Mouse (Mus musculus): ENCODE data around the gene Adamts20. TPM values are rescaled to one million over a fixed set of nuclear protein-coding genes. Genes with fewer than 3 reads are reported as not detected.
"Not testable (repeated sequence)": the region's sequence is repeated elsewhere in the genome, so short reads cannot be mapped to it uniquely, and the experiment has no call there.

The Adamts20 gene
- polyA plus RNA-seq (2015; fragmentation: Nextera tagmentation; extraction: Ambion mirVana), result 1.3 and 1.6 TPM in 2 replicates

DNA sequence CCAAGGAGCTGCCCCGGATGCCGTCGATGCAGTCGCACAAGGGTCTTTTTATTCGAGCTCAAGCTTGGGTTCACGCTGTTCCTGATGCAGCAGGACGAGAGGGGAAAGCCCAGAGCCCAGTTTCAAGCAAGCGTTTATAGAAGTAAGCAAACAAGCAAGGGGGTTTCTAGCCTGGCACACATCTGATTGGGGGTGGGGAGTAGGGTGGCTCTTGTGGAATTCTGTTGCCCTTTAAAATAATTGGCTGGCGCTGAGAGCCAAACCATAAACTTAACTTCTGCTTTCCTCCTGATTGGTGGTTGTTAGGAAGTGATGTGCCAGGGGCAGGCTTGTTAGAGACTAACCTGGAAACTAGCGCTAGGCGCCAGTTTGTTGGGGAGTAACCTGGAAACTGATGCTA is at the start of gene Adamts20:
Adamts20 (minus strand) TSS at position 101 of the 400 bp plus-strand sequence.
- no peaks in the 10 kb centered on the region for H3K9me3 ChIP-seq (ENCODE audit: control insufficient read depth, low read length)
- H3K9ac ChIP-seq (ENCODE audit: low read length), result no peak within 1 kb of the TSS
- WGBS, result 83% methylated on average over 11 of the region's 11 CpGs
- no peaks in the 10 kb centered on the region for H3K36me3 ChIP-seq (ENCODE audit: control insufficient read depth, insufficient read depth, low read length)
- no peak within 1 kb of the TSS for H3K4me3 ChIP-seq (ENCODE audit: low read length)
- no peak within 1 kb of the TSS for H3K27ac ChIP-seq (ENCODE audit: low read length)
- no peak for ATAC-seq (ENCODE audit: low read depth)
- no peaks in the 10 kb centered on the region for H3K27me3 ChIP-seq (ENCODE audit: control insufficient read depth, insufficient read depth, low read depth, low read length)
- H3K4me1 ChIP-seq (replicated peaks; ENCODE audit: control insufficient read depth, insufficient read depth, low read length), result no peaks in the 10 kb centered on the region
- no peak within 1 kb of the TSS for H3K4me2 ChIP-seq (ENCODE audit: low read depth, low read length)

DNA sequence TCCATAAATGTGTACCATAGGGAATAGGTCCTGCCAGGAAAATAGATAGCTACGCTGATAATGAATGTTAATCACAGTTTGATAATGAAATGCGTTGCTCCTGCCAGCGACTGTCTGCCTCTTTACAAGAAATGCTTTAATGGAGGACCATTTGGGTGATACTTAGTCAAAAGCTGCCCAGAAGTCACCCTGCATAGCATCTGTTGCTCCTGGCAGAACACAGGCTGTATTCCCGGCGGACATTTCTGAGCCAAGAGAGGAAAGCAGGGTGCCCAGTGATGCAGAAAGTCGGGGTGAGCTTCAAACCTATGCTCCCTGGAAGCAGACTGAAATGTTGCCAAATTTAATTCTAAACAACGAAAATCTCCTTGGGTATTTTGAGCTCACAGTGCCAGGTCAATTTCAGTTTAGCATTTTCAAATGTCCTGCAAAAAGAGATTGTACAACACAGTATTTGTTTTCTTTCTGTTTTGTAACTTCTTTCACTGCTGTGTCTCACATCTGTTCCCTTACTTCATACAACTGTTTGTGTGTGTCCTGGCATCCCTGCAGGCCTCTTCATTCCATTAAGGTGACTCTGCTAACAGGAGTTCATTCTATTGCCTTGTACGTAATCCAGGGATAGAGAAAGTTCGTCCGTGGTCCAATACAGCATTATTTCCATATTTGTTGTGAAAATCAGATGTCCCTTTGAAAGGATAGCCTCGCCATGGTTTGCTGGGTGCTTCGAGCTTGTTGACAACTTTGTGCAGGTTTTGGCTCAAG is 38.4 kb upstream of the Adamts20 start:
- no peak overlapping the region for H3K27ac ChIP-seq (ENCODE audit: low read length)
- no peaks in the 10 kb centered on the region for H3K27me3 ChIP-seq (ENCODE audit: control insufficient read depth, insufficient read depth, low read depth, low read length)
- H3K9ac ChIP-seq (ENCODE audit: low read length), result no peak overlapping the region
- no peaks in the 10 kb centered on the region for H3K9me3 ChIP-seq (ENCODE audit: control insufficient read depth, low read length)
- no peak for ATAC-seq (ENCODE audit: low read depth)
- 74% methylated on average over 12 of the region's 12 CpGs for WGBS
- H3K36me3 ChIP-seq (ENCODE audit: control insufficient read depth, insufficient read depth, low read length), result no peaks in the 10 kb centered on the region
- no peak overlapping the region for H3K4me3 ChIP-seq (ENCODE audit: low read length)
- no peaks in the 10 kb centered on the region for H3K4me1 ChIP-seq (replicated peaks; ENCODE audit: control insufficient read depth, insufficient read depth, low read length)
- H3K4me2 ChIP-seq (ENCODE audit: low read depth, low read length), result no peak overlapping the region

DNA sequence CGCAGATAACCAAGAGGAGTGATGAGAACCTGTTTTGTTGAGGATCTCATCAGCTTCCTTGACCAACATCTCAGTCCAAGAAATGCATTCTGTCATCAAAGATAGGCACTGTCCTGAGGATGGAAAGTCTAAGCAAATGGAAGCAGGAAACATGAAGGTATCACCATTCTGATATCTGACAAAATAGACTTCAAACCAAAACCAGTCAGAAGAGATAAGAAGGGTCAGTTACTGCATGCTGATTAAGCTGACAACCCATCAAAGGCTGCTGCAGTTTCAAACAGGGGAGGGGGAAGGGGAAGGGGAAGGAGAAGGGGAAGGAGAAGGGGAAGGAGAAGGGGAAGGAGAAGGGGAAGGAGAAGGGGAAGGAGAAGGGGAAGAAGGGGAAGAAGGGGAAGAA is 34.0 kb upstream of the Adamts20 start:
- ATAC-seq (ENCODE audit: low read depth), result no peak
- H3K27ac ChIP-seq (ENCODE audit: low read length), result no peak overlapping the region
- WGBS, result 76% methylated on average over 1 of the region's 1 CpGs
- no peaks in the 10 kb centered on the region for H3K27me3 ChIP-seq (ENCODE audit: control insufficient read depth, insufficient read depth, low read depth, low read length)
- no peak overlapping the region for H3K4me2 ChIP-seq (ENCODE audit: low read depth, low read length)
- H3K9ac ChIP-seq (ENCODE audit: low read length), result no peak overlapping the region
- H3K36me3 ChIP-seq (ENCODE audit: control insufficient read depth, insufficient read depth, low read length), result no peaks in the 10 kb centered on the region
- 0 out of 2 replicates have a peak, but pooled peaks cover 2% of the 10 kb centered on the region for H3K9me3 ChIP-seq (ENCODE audit: control insufficient read depth, low read length)
- no peak overlapping the region for H3K4me3 ChIP-seq (ENCODE audit: low read length)
- H3K4me1 ChIP-seq (replicated peaks; ENCODE audit: control insufficient read depth, insufficient read depth, low read length), result no peaks in the 10 kb centered on the region

DNA sequence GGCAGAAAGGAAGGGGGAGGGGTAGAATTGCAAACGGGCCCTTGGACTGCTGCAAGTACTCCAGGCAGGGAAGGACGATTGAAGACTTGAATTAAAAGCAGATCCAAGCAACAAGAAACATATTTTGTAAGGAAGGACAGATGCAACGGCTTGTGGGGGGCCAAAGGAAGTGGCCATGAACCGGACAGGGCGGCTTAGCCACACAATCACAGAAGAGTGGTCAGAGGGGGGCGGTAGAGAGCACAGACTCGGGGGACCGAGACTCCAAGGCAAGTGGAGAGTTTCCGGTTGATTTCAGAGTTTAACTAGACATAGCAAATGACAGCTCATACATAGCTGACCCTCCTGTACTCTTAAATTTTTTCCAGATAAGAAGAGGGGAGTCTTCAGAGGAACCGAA is 30.7 kb upstream of the Adamts20 start:
- H3K4me3 ChIP-seq (ENCODE audit: low read length), result no peak overlapping the region
- H3K4me2 ChIP-seq (ENCODE audit: low read depth, low read length), result no peak overlapping the region
- no peaks in the 10 kb centered on the region for H3K27me3 ChIP-seq (ENCODE audit: control insufficient read depth, insufficient read depth, low read depth, low read length)
- H3K9me3 ChIP-seq (ENCODE audit: control insufficient read depth, low read length), result 0 out of 2 replicates have a peak, but pooled peaks cover 4% of the 10 kb centered on the region
- H3K27ac ChIP-seq (ENCODE audit: low read length), result no peak overlapping the region
- WGBS, result 63% methylated on average over 10 of the region's 10 CpGs
- no peaks in the 10 kb centered on the region for H3K36me3 ChIP-seq (ENCODE audit: control insufficient read depth, insufficient read depth, low read length)
- no peak for ATAC-seq (ENCODE audit: low read depth)
- H3K9ac ChIP-seq (ENCODE audit: low read length), result no peak overlapping the region
- no peaks in the 10 kb centered on the region for H3K4me1 ChIP-seq (replicated peaks; ENCODE audit: control insufficient read depth, insufficient read depth, low read length)

DNA sequence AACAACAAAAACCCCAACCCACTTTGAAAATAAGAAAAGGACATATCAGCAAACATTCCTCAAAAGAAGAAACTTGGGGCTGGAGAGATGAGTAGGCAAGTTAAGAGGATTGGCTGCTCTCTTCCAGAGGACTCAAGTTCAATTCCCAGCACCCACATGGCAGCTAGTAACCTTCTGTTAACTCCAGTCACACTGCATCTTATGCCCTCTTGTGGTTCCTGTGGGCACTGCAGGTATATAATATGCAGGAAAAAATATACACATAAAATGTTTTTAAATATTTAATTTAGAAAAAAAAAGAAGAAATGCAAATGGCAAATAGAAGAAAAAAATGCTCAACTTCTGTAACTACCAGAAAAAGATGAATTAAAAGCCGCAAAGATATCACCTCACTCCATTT is 29.2 kb upstream of the Adamts20 start:
- H3K4me3 ChIP-seq (ENCODE audit: low read length), result no peak overlapping the region
- no peak overlapping the region for H3K4me2 ChIP-seq (ENCODE audit: low read depth, low read length)
- no peak for ATAC-seq (ENCODE audit: low read depth)
- H3K9me3 ChIP-seq (ENCODE audit: control insufficient read depth, low read length), result 0 out of 2 replicates have a peak, but pooled peaks cover 4% of the 10 kb centered on the region
- H3K36me3 ChIP-seq (ENCODE audit: control insufficient read depth, insufficient read depth, low read length), result no peaks in the 10 kb centered on the region
- no peak overlapping the region for H3K27ac ChIP-seq (ENCODE audit: low read length)
- 98% methylated on average over 1 of the region's 1 CpGs for WGBS
- H3K4me1 ChIP-seq (replicated peaks; ENCODE audit: control insufficient read depth, insufficient read depth, low read length), result no peaks in the 10 kb centered on the region
- no peak overlapping the region for H3K9ac ChIP-seq (ENCODE audit: low read length)
- H3K27me3 ChIP-seq (ENCODE audit: control insufficient read depth, insufficient read depth, low read depth, low read length), result no peaks in the 10 kb centered on the region

DNA sequence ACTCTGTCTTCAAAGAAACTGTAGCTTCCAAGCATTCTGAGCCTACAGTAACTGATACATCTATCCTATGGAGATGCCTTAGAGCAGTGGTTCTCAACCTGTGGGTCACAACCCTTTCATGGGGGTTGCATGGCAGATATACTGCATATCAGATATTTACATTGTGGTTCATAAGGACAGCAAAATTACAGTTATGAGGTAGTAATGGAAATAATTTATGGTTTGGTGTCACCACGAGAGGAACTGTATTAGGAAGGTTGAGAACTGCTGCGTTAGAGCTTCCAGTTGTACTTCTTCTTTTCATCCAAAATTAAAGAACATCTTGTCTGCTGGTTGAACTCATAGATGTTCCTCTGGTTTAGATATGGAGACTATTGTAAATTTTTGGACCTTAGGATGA is 24.2 kb upstream of the Adamts20 start:
- no peaks in the 10 kb centered on the region for H3K4me1 ChIP-seq (replicated peaks; ENCODE audit: control insufficient read depth, insufficient read depth, low read length)
- no peaks in the 10 kb centered on the region for H3K27me3 ChIP-seq (ENCODE audit: control insufficient read depth, insufficient read depth, low read depth, low read length)
- H3K36me3 ChIP-seq (ENCODE audit: control insufficient read depth, insufficient read depth, low read length), result no peaks in the 10 kb centered on the region
- 0 out of 2 replicates have a peak, but pooled peaks cover 4% of the 10 kb centered on the region for H3K9me3 ChIP-seq (ENCODE audit: control insufficient read depth, low read length)
- WGBS, result 78% methylated on average over 2 of the region's 2 CpGs
- no peak overlapping the region for H3K9ac ChIP-seq (ENCODE audit: low read length)
- H3K27ac ChIP-seq (ENCODE audit: low read length), result no peak overlapping the region
- ATAC-seq (ENCODE audit: low read depth), result no peak
- no peak overlapping the region for H3K4me2 ChIP-seq (ENCODE audit: low read depth, low read length)
- no peak overlapping the region for H3K4me3 ChIP-seq (ENCODE audit: low read length)

DNA sequence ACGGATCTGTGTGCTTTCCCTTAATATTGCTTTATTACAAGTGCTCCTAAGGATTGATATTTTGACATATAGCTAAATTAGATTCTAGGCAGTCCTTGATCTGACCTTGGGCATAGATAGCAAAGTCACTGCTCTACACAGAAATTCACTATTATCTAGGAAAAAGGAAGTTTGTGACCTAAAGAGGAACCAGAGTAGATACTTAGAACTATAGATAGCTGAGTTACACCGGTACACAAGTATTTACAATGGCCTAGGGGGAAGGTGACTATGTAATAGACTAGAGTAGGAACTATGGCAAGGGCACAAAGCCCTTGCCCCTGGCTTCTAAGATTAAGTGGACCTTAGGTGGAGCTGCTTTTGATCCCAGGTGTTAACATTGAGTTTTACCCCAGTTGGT is 22.8 kb upstream of the Adamts20 start:
- not testable (repeated sequence) for H3K27ac ChIP-seq (ENCODE audit: low read length); H3K4me1 ChIP-seq (replicated peaks; ENCODE audit: control insufficient read depth, insufficient read depth, low read length); H3K9me3 ChIP-seq (ENCODE audit: control insufficient read depth, low read length); H3K27me3 ChIP-seq (ENCODE audit: control insufficient read depth, insufficient read depth, low read depth, low read length); ATAC-seq (ENCODE audit: low read depth); H3K4me3 ChIP-seq (ENCODE audit: low read length); H3K36me3 ChIP-seq (ENCODE audit: control insufficient read depth, insufficient read depth, low read length); H3K9ac ChIP-seq (ENCODE audit: low read length); H3K4me2 ChIP-seq (ENCODE audit: low read depth, low read length)
- 85% methylated on average over 2 of the region's 2 CpGs for WGBS

DNA sequence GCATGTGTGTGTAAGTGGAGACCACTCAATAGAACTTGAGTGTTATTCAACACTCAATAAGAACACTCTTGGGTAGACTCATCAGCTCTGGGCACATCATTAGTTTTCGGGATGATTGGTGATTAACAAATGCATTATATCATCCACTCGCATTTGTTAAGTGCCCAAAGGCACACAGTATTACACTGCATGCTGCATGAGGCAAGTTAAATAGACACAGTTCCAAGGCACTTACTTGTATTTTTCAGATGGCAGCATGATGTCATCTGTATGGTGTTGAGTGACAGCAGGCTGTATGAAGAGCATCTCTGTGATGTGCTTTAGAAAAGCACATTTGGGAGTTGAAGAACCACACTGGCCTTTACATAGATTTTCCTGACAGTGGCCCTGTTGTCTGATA is 17.3 kb upstream of the Adamts20 start:
- whole genome bisulfite sequencing, result 63% methylated on average over 2 of the region's 2 CpGs
- no peak overlapping the region for H3K27ac ChIP-seq (ENCODE audit: low read length)
- no peak overlapping the region for H3K4me2 ChIP-seq (ENCODE audit: low read depth, low read length)
- no peaks in the 10 kb centered on the region for H3K9me3 ChIP-seq (ENCODE audit: control insufficient read depth, low read length)
- ATAC-seq (ENCODE audit: low read depth), result no peak
- H3K27me3 ChIP-seq (ENCODE audit: control insufficient read depth, insufficient read depth, low read depth, low read length), result no peaks in the 10 kb centered on the region
- H3K4me1 ChIP-seq (replicated peaks; ENCODE audit: control insufficient read depth, insufficient read depth, low read length), result peaks cover 2% of the 10 kb centered on the region; the same call in 1 of the 2 replicates
- H3K36me3 ChIP-seq (ENCODE audit: control insufficient read depth, insufficient read depth, low read length), result no peaks in the 10 kb centered on the region
- H3K4me3 ChIP-seq (ENCODE audit: low read length), result no peak overlapping the region
- H3K9ac ChIP-seq (ENCODE audit: low read length), result no peak overlapping the region

DNA sequence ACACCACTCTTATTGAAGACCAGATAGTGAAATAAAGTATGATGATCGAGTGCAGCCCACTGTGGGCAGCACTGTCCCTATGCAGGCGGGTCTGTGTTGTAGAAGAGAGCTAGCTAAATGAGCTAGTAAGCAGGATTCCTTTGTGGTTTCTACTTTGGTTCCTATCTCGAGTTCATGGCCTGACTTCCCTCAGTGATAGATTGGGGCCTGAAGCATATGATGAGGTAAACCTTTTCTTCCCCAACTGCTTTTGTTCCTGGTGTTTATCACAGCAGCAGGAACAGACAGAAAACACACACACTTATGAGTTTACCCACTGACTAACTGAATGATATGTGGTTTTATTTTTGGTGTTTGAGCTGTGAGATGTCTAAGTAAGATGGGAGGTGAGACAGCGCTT is 15.6 kb upstream of the Adamts20 start:
- Histone ChIP-seq H3K9ac (ENCODE audit: low read length) (no peak overlapping the region), H3K27ac (ENCODE audit: low read length) (no peak overlapping the region), H3K4me3 (ENCODE audit: low read length) (no peak overlapping the region), H3K4me2 (ENCODE audit: low read depth, low read length) (no peak overlapping the region), H3K36me3 (ENCODE audit: control insufficient read depth, insufficient read depth, low read length) (no peaks in the 10 kb centered on the region), H3K4me1 (replicated peaks; ENCODE audit: control insufficient read depth, insufficient read depth, low read length) (peaks cover 2% of the 10 kb centered on the region; the same call in 1 of the 2 replicates), H3K27me3 (ENCODE audit: control insufficient read depth, insufficient read depth, low read depth, low read length) (no peaks in the 10 kb centered on the region), H3K9me3 (ENCODE audit: control insufficient read depth, low read length) (no peaks in the 10 kb centered on the region)
- ATAC-seq (ENCODE audit: low read depth), result no peak
- WGBS, result 85% methylated on average over 4 of the region's 4 CpGs
